Mouse (Mus musculus) lung, adult 2 months (tissue): ENCODE data around the gene Ptpn11. TPM values are rescaled to one million over a fixed set of nuclear protein-coding genes. Genes with fewer than 3 reads are reported as not detected.
A peak's percentile ranks its signal among the peaks of the same experiment; 100 is the strongest.

Experiments used
- DNase-seq: peaks from one replicate; pipeline ENCODE4 v3.0.0; 2022
- H3K4me1 ChIP-seq: fragments of 200-500 bp; 2 replicates; pipeline ENCODE4 v1.6.1; 2011; ENCODE audit warnings: low read length; ENCODE audit not compliant: control insufficient read depth, insufficient read depth
- H3K4me3 ChIP-seq: fragments of 200-500 bp; replicated peaks from 2 replicates; pipeline ENCODE3; 2011; ENCODE audit warnings: low read depth, mild to moderate bottlenecking, control low read depth, low read length; ENCODE audit errors: extremely low read depth
- CTCF ChIP-seq: fragments of 200-500 bp; IDR thresholded peaks from 2 replicates; pipeline ENCODE4 v1.5.1; 2011; ENCODE audit warnings: mild to moderate bottlenecking, low read length, control low read depth; ENCODE audit not compliant: insufficient read depth
- POLR2A ChIP-seq: fragments of 200-500 bp; IDR thresholded peaks from 2 replicates; pipeline ENCODE4 v1.6.1; 2011; ENCODE audit warnings: low read depth, mild to moderate bottlenecking, control low read depth, low read length, borderline replicate concordance; ENCODE audit errors: extremely low read depth
- WGBS: fragments of 180-500 bp; shearing (Covaris S2); methylation state at CpG from one replicate; pipeline ENCODE4 v1.1.7; 2018; 5-methylcytosine and 5-hydroxymethylcytosine counted together
- polyA plus RNA-seq: library from polyadenylated mRNA; depleted of rRNA; stranded (reverse); fragments of >200 nt; gene quantifications from 2 replicates; pipeline ENCODE4 v1.2.3, GENCODE M21; 2012

Gene Ptpn11
- polyA plus RNA-seq, 1 experiment, result 44.4 TPM

DNA sequence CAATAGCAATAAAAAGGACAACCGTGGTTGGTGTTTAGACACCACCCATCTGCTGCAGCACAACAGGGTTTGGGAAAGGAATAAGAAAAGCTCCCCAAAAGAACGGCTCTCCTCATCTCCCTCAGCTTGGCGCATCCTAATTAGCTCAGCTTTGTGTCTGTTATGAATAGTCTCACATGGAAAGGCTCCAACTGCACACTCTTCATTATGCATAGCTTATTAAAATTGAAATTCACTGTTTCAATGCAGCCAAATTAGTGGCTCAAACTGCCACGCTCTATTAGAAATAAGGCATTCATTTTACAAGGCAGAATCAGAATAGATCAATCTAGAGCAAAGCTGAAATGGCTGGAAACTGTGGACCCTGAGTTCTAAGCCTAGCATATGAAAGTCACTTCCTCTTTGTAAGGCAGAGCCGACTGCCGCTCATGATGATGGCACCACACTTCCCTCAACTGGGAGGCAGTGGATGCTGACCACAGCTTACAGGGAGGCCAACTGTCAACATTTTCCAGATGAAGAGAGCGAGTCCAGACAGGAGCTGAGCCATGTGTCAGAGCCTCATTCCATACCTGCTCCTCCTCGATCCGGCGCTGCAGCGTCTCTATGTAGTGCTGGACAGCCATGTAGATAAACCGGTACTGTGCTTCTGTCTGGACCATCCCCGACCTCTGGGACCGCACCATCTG is 48.6 kb downstream of the Ptpn11 start:
- DNase-seq, result no peak
- no peaks in the 10 kb centered on the region for H3K4me1 ChIP-seq
- no peak overlapping the region for H3K4me3 ChIP-seq
- TF ChIP-seq POLR2A, result no peak
- TF ChIP-seq CTCF, result no peak
- WGBS, result 88% methylated on average over 14 of the region's 14 CpGs

DNA sequence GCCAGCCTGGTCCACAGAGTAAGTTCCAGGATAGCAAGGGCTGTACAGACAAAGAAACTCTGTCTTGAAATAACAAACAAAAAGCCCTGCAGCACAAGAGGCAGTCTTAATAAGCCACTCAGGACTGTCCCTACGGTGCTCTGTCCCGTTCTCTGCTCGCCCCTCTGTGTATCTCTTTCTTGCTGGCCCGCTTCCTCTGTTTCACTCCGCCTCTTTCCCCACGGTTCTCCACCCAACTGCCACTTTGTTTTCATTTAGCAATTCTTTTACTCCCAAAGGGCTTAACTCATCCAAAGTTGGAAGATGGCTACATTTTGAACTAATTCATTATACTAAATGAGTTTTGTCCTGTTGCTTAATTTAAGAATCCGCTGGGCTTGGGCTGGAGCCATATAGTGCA is 50.9 kb downstream of the Ptpn11 start:
- Histone ChIP-seq H3K4me3 (no peak overlapping the region), H3K4me1 (no peaks in the 10 kb centered on the region)
- no peak for DNase-seq
- WGBS, result 46% methylated on average over 7 of the region's 7 CpGs
- no peak for TF ChIP-seq CTCF
- TF ChIP-seq POLR2A, result no peak

DNA sequence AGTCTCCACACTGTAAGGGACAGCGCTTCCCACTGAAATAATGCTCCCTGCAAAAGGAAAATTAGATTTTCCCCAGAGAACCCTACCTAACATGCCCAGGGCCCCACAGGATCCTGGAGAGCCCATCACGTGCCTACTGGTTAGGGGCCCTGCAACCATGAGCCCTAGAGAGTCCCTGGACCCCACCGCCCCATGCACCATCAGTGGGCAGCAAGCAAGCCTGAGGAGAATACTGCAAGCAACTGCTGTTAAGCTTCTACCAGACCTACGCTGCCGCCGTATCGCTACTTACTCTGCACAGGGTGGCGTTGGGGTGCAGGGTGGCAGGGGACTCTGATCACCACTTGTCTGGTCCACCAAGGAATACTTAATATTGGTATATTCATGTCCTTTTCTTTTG is 54.1 kb downstream of the Ptpn11 start:
- Histone ChIP-seq H3K4me1 (no peaks in the 10 kb centered on the region), H3K4me3 (no peak overlapping the region)
- no peak for DNase-seq
- 95% methylated on average over 8 of the region's 8 CpGs for WGBS
- TF ChIP-seq POLR2A (no peak), CTCF (no peak)

DNA sequence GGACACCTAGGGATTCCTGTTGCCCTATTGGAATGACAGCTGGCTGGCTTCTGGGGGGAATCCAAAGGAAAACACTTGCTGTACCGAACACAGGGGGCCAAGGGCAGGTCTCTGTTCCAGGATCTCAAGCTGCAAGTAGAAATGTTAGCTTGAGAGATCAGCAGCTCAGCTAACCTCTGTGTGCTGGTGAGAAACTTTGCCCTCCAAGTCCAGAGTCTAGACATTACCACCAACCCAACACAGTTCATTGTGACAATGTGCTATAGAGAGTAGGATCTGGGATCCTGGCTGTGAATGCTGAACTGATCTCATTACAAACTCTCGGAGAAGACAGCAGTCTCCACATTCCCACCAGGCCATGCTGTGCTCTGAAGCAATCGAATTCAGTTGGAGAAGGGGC is 59.4 kb downstream of the Ptpn11 start:
- 88% methylated on average over 3 of the region's 3 CpGs for WGBS
- Histone ChIP-seq H3K4me3 (no peak overlapping the region), H3K4me1 (no peaks in the 10 kb centered on the region)
- no peak for TF ChIP-seq CTCF
- TF ChIP-seq POLR2A, result no peak
- DNase-seq, result no peak

DNA sequence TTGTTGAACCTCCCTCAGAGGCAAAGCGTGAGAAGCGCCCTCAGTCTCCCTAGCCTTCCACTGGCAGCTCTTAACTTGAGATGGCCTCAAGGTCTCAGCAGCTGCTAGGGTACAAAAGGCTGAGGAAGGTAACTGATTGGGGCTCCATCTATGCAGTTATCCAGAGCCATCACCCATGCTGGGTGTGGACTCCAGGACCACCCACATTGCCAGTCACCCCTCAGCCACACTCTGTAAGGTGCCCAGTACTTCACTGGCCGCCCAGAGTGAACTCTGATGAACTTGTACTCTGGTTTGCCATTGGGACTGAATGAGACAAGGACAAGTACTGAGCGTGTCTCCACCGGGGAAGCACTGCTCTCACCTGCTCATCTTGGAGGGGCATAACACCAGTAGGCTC is 61.9 kb downstream of the Ptpn11 start:
- Histone ChIP-seq H3K4me1 (no peaks in the 10 kb centered on the region), H3K4me3 (no peak overlapping the region)
- WGBS, result 93% methylated on average over 5 of the region's 5 CpGs
- TF ChIP-seq CTCF (no peak), POLR2A (no peak)
- DNase-seq, result no peak

DNA sequence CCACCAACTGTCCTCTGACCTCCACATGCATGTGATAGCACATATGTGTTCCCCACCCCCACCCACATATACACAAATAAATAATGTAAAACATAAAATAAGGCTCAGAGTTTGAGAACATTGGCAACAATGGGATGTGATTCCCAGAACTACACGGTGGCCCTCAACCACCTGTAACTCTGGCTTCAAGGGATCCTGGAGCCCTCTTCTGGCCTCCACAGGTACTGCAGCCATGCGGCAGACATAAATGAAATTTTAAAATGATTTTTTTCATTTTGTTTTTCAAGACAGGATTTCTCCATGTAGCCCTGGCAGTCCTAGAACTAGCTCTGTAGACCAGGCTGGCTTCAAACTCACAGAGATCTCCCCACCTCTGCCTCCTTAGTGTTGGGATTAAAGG is 65.1 kb downstream of the Ptpn11 start:
- Histone ChIP-seq H3K4me1 (no peaks in the 10 kb centered on the region), H3K4me3 (no peak overlapping the region)
- no peak for DNase-seq
- 79% methylated on average over 2 of the region's 2 CpGs for WGBS
- TF ChIP-seq CTCF (0 out of 2 replicates have a peak, but pooled peaks have one; percentile 30), POLR2A (no peak)

DNA sequence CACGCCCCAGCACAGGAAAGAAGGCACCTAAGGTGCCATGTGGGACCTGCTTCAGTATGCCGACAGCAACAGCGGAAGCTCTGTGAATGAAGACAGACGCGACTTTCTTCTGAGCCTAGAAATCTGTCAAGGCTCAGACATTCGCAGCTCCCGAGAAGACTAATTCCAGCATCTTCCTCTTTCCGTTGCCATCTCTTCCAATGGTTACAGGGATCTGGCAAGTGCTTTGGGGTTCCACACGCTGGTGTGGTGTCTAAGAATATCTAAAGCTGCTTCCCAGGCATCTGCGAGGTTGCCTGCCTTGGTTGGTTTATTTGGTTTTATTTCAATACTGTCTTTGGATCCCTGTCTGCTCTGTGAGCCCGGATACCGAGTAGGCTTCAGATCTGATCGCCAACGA is 65.6 kb downstream of the Ptpn11 start:
- no peak for TF ChIP-seq CTCF
- TF ChIP-seq POLR2A, result no peak
- no peak for DNase-seq

DNA sequence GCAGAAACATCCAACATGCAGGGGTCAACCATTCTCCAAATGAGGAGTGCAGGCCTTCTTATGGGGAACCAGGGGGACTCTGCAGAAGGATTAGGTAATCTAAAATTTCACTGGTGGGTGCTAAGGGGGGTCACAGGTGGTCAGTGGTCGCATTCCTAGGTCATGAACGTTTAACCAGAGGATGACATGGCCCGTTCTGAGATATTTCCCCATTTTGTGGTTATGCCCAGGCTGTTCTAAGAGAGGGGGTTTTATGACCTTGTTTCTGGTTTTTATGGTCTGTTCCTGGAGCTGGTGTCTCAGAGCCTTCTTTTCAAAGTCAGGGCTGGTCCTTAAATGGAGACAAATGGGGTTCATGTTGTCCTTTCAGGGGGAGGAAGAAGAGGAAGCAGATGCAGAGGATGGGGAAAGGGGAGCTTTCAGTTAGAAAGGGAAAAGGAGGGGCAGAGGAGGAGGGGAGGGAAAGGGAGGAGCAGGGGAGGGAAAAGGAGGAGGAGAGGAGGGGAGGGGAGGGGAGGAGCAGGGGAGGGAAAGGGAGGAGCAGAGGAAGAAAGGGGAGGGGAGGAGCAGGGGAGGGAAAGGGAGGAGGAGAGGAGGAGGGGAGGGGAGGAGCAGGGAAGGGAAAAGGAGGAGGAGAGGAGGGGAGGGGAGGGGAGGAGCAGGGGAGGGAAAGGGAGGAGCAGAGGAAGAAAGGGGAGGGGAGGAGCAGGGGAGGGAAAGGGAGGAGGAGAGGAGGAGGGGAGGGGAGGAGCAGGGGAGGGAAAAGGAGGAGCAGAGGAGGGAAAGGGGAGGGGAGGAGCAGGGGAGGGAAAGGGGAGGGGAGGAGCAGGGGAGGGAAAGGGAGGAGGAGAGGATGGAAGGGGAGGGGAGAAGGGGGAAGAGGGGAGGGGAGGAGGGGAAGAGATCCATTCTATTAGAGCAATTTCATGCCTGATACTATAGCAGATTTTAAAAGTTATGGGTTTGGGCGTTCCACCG is 66.7 kb downstream of the Ptpn11 start:
- WGBS, result 64% methylated on average over 5 of the region's 5 CpGs
- DNase-seq, result no peak
- TF ChIP-seq CTCF (no peak), POLR2A (no peak)
- no peak overlapping the region for H3K4me3 ChIP-seq
- no peaks in the 10 kb centered on the region for H3K4me1 ChIP-seq

More for the DNA sequence above, 65.6 kb downstream of the Ptpn11 start:
- WGBS, result 87% methylated on average over 14 of the region's 14 CpGs
- H3K4me1 ChIP-seq, result no peaks in the 10 kb centered on the region
- H3K4me3 ChIP-seq, result no peak overlapping the region

DNA sequence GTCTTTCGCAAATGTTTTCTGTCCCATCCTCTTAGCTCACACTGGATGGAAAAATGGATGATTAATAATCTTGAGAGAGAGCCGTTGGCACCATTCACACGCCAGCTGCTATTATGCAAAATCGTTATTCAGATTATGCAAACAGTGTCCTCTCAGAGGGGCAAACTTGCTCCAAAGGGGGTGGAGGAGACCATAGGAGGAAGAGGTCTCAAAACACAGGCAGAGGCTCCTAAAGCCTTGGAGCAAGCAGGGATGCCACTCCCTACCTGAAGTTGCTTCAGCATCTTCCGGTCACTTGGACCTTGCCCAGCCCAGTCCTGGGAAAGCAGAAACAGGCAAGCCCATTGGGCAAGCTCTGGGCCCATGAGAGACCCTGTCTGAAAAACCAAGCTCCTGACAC is 67.8 kb downstream of the Ptpn11 start:
- H3K4me1 ChIP-seq, result no peaks in the 10 kb centered on the region
- TF ChIP-seq CTCF, result no peak
- 65% methylated on average over 5 of the region's 5 CpGs for WGBS
- DNase-seq, result no peak
- H3K4me3 ChIP-seq, result no peak overlapping the region

DNA sequence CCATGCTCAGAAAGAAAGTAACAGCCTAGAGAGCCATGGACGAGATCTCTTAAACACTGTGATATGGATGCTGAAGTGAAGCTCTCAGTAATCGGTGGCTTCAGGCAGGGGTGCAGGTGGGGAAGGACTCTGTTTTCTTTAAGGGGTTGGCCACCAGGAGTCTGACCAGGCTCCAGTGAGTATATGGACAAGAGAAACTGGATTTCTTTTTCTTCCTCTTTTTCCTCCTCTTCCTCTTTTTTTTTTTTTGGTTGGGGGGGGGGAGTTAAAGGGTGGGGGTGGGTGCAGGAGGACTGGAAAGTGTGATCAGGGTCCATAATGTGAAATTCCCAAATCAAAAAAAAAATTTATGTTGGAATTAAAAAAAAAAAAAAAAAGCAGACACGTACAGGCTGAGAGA is 68.6 kb downstream of the Ptpn11 start:
- DNase-seq, result no peak
- no peak for TF ChIP-seq POLR2A
- TF ChIP-seq CTCF, result no peak
- no peaks in the 10 kb centered on the region for H3K4me1 ChIP-seq
- no peak overlapping the region for H3K4me3 ChIP-seq
- WGBS, result 64% methylated on average over 3 of the region's 3 CpGs
